Mouse (Mus musculus) kidney, postnatal 0 days (tissue): ENCODE data around the gene Cfap45. TPM values are rescaled to one million over a fixed set of nuclear protein-coding genes. Genes with fewer than 3 reads are reported as not detected.

Experiments used
- ATAC-seq: fragments of 200-750 bp; cut with Nextera tagmentation; replicated peaks from 2 replicates; pipeline ENCODE4 v1.8.0; 2017; ENCODE audit warnings: low read depth, moderate number of reproducible peaks, moderate TSS enrichment, moderate library complexity; ENCODE audit not compliant: low FRiP score
- DNase-seq: peaks from one replicate; pipeline ENCODE4 v3.0.0-alpha.2; 2016; ENCODE audit warnings: low spot score
- H3K27ac ChIP-seq: fragments of 300-500 bp; sonication (generic); 2 replicates; pipeline ENCODE4 v1.5.1; 2014; ENCODE audit warnings: mild to moderate bottlenecking
- H3K27me3 ChIP-seq: fragments of 300-500 bp; sonication (generic); 2 replicates; pipeline ENCODE4 v1.6.1; 2014; ENCODE audit warnings: low read length, mixed read lengths; ENCODE audit not compliant: insufficient read depth
- H3K36me3 ChIP-seq: fragments of 300-500 bp; sonication (generic); 2 replicates; pipeline ENCODE4 v1.6.1; 2014; ENCODE audit warnings: low read length, mixed read lengths; ENCODE audit not compliant: insufficient read depth
- H3K4me1 ChIP-seq: fragments of 300-500 bp; sonication (generic); replicated peaks from 2 replicates; pipeline ENCODE4 v1.6.1; 2014; ENCODE audit warnings: antibody characterized with exemption, low read length, mixed read lengths; ENCODE audit not compliant: insufficient read depth
- H3K4me2 ChIP-seq: fragments of 300-500 bp; sonication (generic); 2 replicates; pipeline ENCODE4 v1.6.1; 2014; ENCODE audit warnings: mild to moderate bottlenecking, low read length, moderate library complexity, mixed read lengths
- H3K4me3 ChIP-seq: fragments of 300-500 bp; sonication (generic); replicated peaks from 2 replicates; pipeline ENCODE4 v1.5.1; 2014; ENCODE audit warnings: low read depth, low read length
- H3K9ac ChIP-seq: fragments of 300-500 bp; sonication (generic); 2 replicates; pipeline ENCODE4 v1.6.1; 2014; ENCODE audit warnings: low read depth, low read length
- H3K9me3 ChIP-seq: fragments of 300-500 bp; sonication (generic); replicated peaks from 2 replicates; pipeline ENCODE4 v1.6.1; 2016; ENCODE audit warnings: low read length, inconsistent platforms, mixed read lengths
- CTCF ChIP-seq: IDR thresholded peaks from 2 replicates; pipeline ENCODE4 v1.5.1; 2016; ENCODE audit warnings: antibody characterized with exemption, low read depth, mild to moderate bottlenecking, moderate library complexity
- WGBS: fragments of 180-500 bp; shearing (Covaris S2); extraction: QIAGEN DNeasy Blood & Tissue Kit; methylation state at CpG from one replicate; pipeline ENCODE4 v1.1.7; 2014; 5-methylcytosine and 5-hydroxymethylcytosine counted together
- polyA plus RNA-seq: library from polyadenylated mRNA; unstranded; fragments of >200 nt; fragmentation: Nextera tagmentation; extraction: Ambion mirVana; gene quantifications from 2 replicates; pipeline ENCODE4 v1.2.1, GENCODE M21; 2015

Cfap45 gene
- polyA plus RNA-seq, 1 experiment from 2014 or later: 1.3 TPM

- Histone ChIP-seq H3K36me3 (no peaks in the 10 kb centered on the region), H3K9ac (no peak overlapping the region), H3K27me3 (no peaks in the 10 kb centered on the region), H3K4me3 (no peak overlapping the region), H3K9me3 (no peaks in the 10 kb centered on the region), H3K4me2 (no peak overlapping the region), H3K4me1 (no peaks in the 10 kb centered on the region), H3K27ac (no peak overlapping the region)
- TF ChIP-seq CTCF: no peak
- no peak for DNase-seq
- ATAC-seq: no peak
- WGBS: 64% methylated on average over 11 of the region's 11 CpGs
Measured at GRCm38 (mm10) chr1:172540283-172540820, 19.8 kb downstream of the Cfap45 start.

GRCm38 (mm10) chr1:172546062-172546461 is 25.5 kb downstream of the Cfap45 start:
- Histone ChIP-seq H3K9me3 (no peaks in the 10 kb centered on the region), H3K27me3 (no peaks in the 10 kb centered on the region), H3K27ac (no peak overlapping the region), H3K4me3 (no peak overlapping the region), H3K4me1 (peaks cover 17% of the 10 kb centered on the region; the same call in 1 of the 2 replicates), H3K4me2 (no peak overlapping the region), H3K36me3 (no peaks in the 10 kb centered on the region), H3K9ac (no peak overlapping the region)
- ATAC-seq: no peak
- 80% methylated on average over 4 of the region's 4 CpGs for WGBS
- TF ChIP-seq CTCF: no peak
- no peak for DNase-seq

GRCm38 (mm10) chr1:172548501-172548900 is 27.9 kb downstream of the Cfap45 start:
- ATAC-seq: no peak
- DNase-seq: no peak
- no peak for TF ChIP-seq CTCF

DNA sequence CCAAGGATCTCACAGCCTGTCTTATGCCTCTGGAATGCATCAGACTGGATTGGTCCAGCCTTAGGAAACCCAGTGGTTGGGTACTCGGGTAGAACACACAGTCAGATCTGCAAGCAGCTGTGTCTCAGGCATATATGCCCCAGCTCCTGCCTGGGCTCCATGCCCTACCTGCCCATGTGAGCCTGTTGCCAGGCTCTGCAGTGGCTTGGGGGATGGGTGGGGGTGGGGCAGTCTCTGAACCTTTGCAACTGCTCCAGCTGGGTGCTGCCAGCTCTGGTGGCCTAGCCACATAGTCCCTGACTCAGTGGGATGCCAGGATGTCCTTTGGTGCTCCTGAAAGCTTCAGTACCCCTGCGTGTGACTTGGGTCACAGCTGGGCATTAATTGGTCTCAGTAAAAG is 28.7 kb downstream of the Cfap45 start:
- Histone ChIP-seq H3K4me1 (peaks cover 19% of the 10 kb centered on the region; the same call in 1 of the 2 replicates), H3K4me2 (peak overlapping the region; percentile 59), H3K9me3 (no peaks in the 10 kb centered on the region), H3K4me3 (peak overlapping the region; percentile 42; the same call in 1 of the 2 replicates), H3K27ac (no peak overlapping the region), H3K27me3 (no peaks in the 10 kb centered on the region), H3K36me3 (no peaks in the 10 kb centered on the region), H3K9ac (no peak overlapping the region)
- ATAC-seq: no peak
- 27% methylated on average over 2 of the region's 2 CpGs for WGBS
- TF ChIP-seq CTCF: no peak
- DNase-seq: no peak

More at GRCm38 (mm10) chr1:172548501-172548900, 27.9 kb downstream of the Cfap45 start:
- Histone ChIP-seq H3K27ac (no peak overlapping the region), H3K27me3 (no peaks in the 10 kb centered on the region), H3K9ac (no peak overlapping the region), H3K9me3 (no peaks in the 10 kb centered on the region), H3K4me2 (no peak overlapping the region), H3K4me3 (no peak overlapping the region), H3K4me1 (peaks cover 19% of the 10 kb centered on the region; the same call in 1 of the 2 replicates), H3K36me3 (no peaks in the 10 kb centered on the region)
- 53% methylated on average over 7 of the region's 7 CpGs for WGBS

DNA sequence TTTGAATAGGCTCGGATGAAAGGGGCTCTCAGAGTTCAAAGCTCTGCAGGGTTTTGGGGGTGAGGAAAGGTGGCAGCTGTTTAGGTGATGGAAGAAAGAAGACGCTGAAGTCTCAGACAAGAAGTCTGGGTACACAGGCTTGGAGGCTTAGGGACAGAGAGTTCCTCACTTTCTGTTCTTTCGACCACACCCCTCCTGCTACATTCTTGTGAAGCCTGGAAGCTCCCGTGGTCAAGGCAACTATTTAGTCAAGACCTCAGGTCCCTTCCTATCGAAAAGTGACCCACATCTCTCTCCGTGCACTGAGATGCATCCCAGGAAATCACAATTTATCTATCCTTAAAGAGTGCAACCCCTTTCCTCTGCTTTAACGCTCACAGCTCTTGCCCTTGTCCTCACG is 29.1 kb downstream of the Cfap45 start:
- ATAC-seq: no peak
- no peaks in the 10 kb centered on the region for H3K27me3 ChIP-seq

DNA sequence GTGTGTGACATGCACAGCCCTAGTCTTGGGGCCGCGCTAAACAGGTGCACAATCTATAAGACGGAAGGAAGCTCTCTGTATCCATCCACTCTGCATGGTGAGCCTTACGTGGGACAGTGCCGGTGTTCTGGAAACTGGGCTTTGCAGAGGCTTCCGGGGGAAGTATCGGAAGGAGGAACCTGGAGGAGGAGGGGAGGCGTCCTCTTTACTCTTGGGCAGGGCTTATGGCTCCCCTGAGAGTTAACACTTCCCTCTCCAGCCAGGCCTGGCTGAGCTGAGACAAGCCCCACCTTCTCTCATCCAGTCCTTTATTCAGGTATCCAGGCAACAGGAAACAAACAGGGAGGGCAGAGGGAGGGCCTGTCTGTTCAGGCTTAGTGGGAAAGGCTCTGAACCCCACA is 29.9 kb downstream of the Cfap45 start:
- Histone ChIP-seq H3K4me2 (peak overlapping the region; percentile 59), H3K27ac (peak overlapping the region; percentile 58; the same call in 1 of the 2 replicates), H3K4me3 (peak overlapping the region; percentile 42), H3K36me3 (no peaks in the 10 kb centered on the region), H3K9ac (peak overlapping the region; percentile 46), H3K27me3 (no peaks in the 10 kb centered on the region), H3K4me1 (peaks cover 19% of the 10 kb centered on the region; the same call in 1 of the 2 replicates), H3K9me3 (no peaks in the 10 kb centered on the region)
- 0% methylated on average over 8 of the region's 8 CpGs for WGBS
- no peak for TF ChIP-seq CTCF
- peak; percentile 91 for ATAC-seq
- peak; percentile 87 for DNase-seq

More for the DNA sequence above, 29.1 kb downstream of the Cfap45 start:
- WGBS: 8% methylated on average over 8 of the region's 8 CpGs
- H3K9me3 ChIP-seq: no peaks in the 10 kb centered on the region
- no peak for DNase-seq
- no peak overlapping the region for H3K27ac ChIP-seq
- H3K4me3 ChIP-seq: peak overlapping the region; percentile 42
- peak overlapping the region; percentile 59 for H3K4me2 ChIP-seq
- H3K36me3 ChIP-seq: no peaks in the 10 kb centered on the region
- no peak for TF ChIP-seq CTCF
- peaks cover 19% of the 10 kb centered on the region; the same call in 1 of the 2 replicates for H3K4me1 ChIP-seq
- peak overlapping the region; percentile 46; the same call in 1 of the 2 replicates for H3K9ac ChIP-seq

GRCm38 (mm10) chr1:172551009-172551408 is 30.4 kb downstream of the Cfap45 start:
- Histone ChIP-seq H3K36me3 (no peaks in the 10 kb centered on the region), H3K4me1 (peaks cover 19% of the 10 kb centered on the region; the same call in 1 of the 2 replicates), H3K9me3 (no peaks in the 10 kb centered on the region), H3K4me3 (peak overlapping the region; percentile 42), H3K9ac (0 out of 2 replicates have a peak overlapping the region, but pooled peaks have one; percentile 46), H3K27ac (no peak overlapping the region), H3K27me3 (no peaks in the 10 kb centered on the region), H3K4me2 (peak overlapping the region; percentile 59)
- DNase-seq (no peak), ATAC-seq (no peak)
- 41% methylated on average over 7 of the region's 7 CpGs for WGBS
- no peak for TF ChIP-seq CTCF
